Mouse (Mus musculus) heart, embryonic 12.5 days (tissue): ENCODE data around the gene Sorbs1. TPM values are rescaled to one million over a fixed set of nuclear protein-coding genes. Genes with fewer than 3 reads are reported as not detected.

Experiments
- polyA plus RNA-seq: library from polyadenylated mRNA; unstranded; fragments of >200 nt; fragmentation: Nextera tagmentation; extraction: Ambion mirVana; gene quantifications from 2 replicates; pipeline ENCODE4 v1.2.1, GENCODE M21; 2016

The Sorbs1 gene
- polyA plus RNA-seq, 1 experiment from 2014 or later = 86.6 TPM

Other genes with a start within 250 kb of the Sorbs1 start
- gene Pdlim1, start 241.9 kb downstream of the Sorbs1 start, polyA plus RNA-seq = 311 and 316 TPM in 2 replicates
- gene Aldh18a1, start 74.7 kb upstream of the Sorbs1 start, polyA plus RNA-seq = 50.2 and 50.6 TPM in 2 replicates
- gene Tctn3, start 98.5 kb upstream of the Sorbs1 start, polyA plus RNA-seq = 10.6 and 11.1 TPM in 2 replicates
- 10.6 and 10.9 TPM in 2 replicates for gene Entpd1, start 98.6 kb upstream of the Sorbs1 start, polyA plus RNA-seq
- gene Cc2d2b, start 235.0 kb upstream of the Sorbs1 start, polyA plus RNA-seq = 0.04 and 0.28 TPM in 2 replicates